Mouse (Mus musculus) bone marrow macrophage, adult 2 months (primary cell): ENCODE results near the gene H2-Q7.
"Not testable (repeated sequence)": the region's sequence is repeated elsewhere in the genome, so short reads cannot be mapped to it uniquely, and the experiment has no call there.

Experiments
- CTCF ChIP-seq: IDR thresholded peaks from 2 replicates; pipeline ENCODE4 v1.5.1; 2012; ENCODE audit warnings: low read depth, mild to moderate bottlenecking, low read length, moderate library complexity
- POLR2A ChIP-seq: IDR thresholded peaks from 2 replicates; pipeline ENCODE4 v1.6.1; 2012; ENCODE audit warnings: mild to moderate bottlenecking, low read depth, low read length, borderline replicate concordance

GRCm38 (mm10) chr17:35439925-35440645, 1.1 kb downstream of the H2-Q7 start:
- TF ChIP-seq CTCF, POLR2A: not testable (repeated sequence)
